In genomic region chr5:64410621-64411020, GRCm38 (mm10) we compare ENCODE assay signal across 10 mouse cellular contexts.
DNase-seq lines count a peak whose midpoint lies in the region; ATAC-seq and TF ChIP-seq lines count a peak whose summit lies in the region.
"Had no signal": no experiment of that assay in that cellular context is flagged by ENCODE, and none has a peak within 500 bp of the region (broad histone marks: within the 10 kb centered on the region; RNA-seq: fewer than 3 reads in every experiment).

No protein-coding gene starts in this region.

- ATAC-seq in liver, embryonic 11.5 days (replicated peaks; ENCODE audit: low FRiP score) = no peak
- peak; percentile 65 for ATAC-seq in megakaryocyte progenitor cell, adult 5-6 weeks (replicated peaks; ENCODE audit: poor library complexity)
- no peak for ATAC-seq in megakaryocyte-erythroid progenitor cell, adult 5-6 weeks (replicated peaks; ENCODE audit: low FRiP score, low TSS enrichment, poor library complexity, severe bottlenecking)
- ATAC-seq: inflammation-experienced regulatory T-cells, adult 6 months had no signal

- H3K9me3 ChIP-seq in liver, embryonic 11.5 days (ENCODE audit: control insufficient read depth, low read length) = no peaks in the 10 kb centered on the region
- H3K9me3 ChIP-seq: embryonic facial prominence, embryonic 12.5 days had no signal

- DNase-seq in liver, adult 2 months (ENCODE audit: extremely low read depth, low read depth, low spot score) = peak; percentile 22
- DNase-seq in liver, embryonic 11.5 days (ENCODE audit: low spot score) = no peak
- peak; percentile 31 for DNase-seq in gastrocnemius, postnatal 10 days
- peak; percentile 48 for DNase-seq in kidney, adult 11 months
- DNase-seq in urinary bladder, postnatal 25 days (ENCODE audit: low spot score) = no peak
- DNase-seq in cerebellum, postnatal 4 days (ENCODE audit: low spot score in 2 of 2) = no peak

- no peak overlapping the region for H3K9ac ChIP-seq in liver, adult 2 months (ENCODE audit: low read depth, low read length)
- H3K9ac ChIP-seq in liver, embryonic 11.5 days (ENCODE audit: low read depth, low read length) = no peak overlapping the region
- H3K9ac ChIP-seq: embryonic facial prominence, embryonic 12.5 days had no signal

- no peak for TF ChIP-seq POLR2A in liver, adult 2 months (IDR thresholded peaks at IDR 0.05; ENCODE audit: extremely low read depth, insufficient read depth, low read length)

- H3K36me3 ChIP-seq in liver, adult 2 months (ENCODE audit: control insufficient read depth, insufficient read depth, low read length) = no peaks in the 10 kb centered on the region; the same call in 1 of the 2 replicates
- H3K36me3 ChIP-seq in liver, embryonic 11.5 days (ENCODE audit: control insufficient read depth, insufficient read depth, low read length) = no peaks in the 10 kb centered on the region
- H3K36me3 ChIP-seq: embryonic facial prominence, embryonic 12.5 days had no signal

- no peak overlapping the region for H3K4me2 ChIP-seq in liver, embryonic 11.5 days
- H3K4me2 ChIP-seq: embryonic facial prominence, embryonic 12.5 days had no signal

- no peaks in the 10 kb centered on the region for H3K27me3 ChIP-seq in liver, adult 2 months (ENCODE audit: control insufficient read depth, insufficient read depth, low read length)
- H3K27me3 ChIP-seq in liver, embryonic 11.5 days (replicated peaks; ENCODE audit: control insufficient read depth, insufficient read depth, low read length) = no peaks in the 10 kb centered on the region
- H3K27me3 ChIP-seq: embryonic facial prominence, embryonic 12.5 days had no signal

- 50% methylated on average over 7 of the region's 7 CpGs for WGBS in liver, adult 2 months
- 56% methylated on average over 7 of the region's 7 CpGs for WGBS in liver, embryonic 11.5 days

- no peak overlapping the region for H3K27ac ChIP-seq in liver, adult 2 months (replicated peaks; ENCODE audit: insufficient read depth, low read depth, low read length)
- no peak overlapping the region for H3K27ac ChIP-seq in liver, embryonic 11.5 days (ENCODE audit: low read depth, low read length)
- H3K27ac ChIP-seq: embryonic facial prominence, embryonic 12.5 days had no signal

- no peak for TF ChIP-seq CTCF in liver, adult 2 months (IDR thresholded peaks at IDR 0.05; ENCODE audit: low read depth, low read length)

- H3K4me1 ChIP-seq in liver, adult 2 months (ENCODE audit: control insufficient read depth, insufficient read depth, low read length) = no peaks in the 10 kb centered on the region
- no peaks in the 10 kb centered on the region; the same call in none of the 2 replicates for H3K4me1 ChIP-seq in liver, embryonic 11.5 days (replicated peaks; ENCODE audit: control insufficient read depth, insufficient read depth, low read length)
- H3K4me1 ChIP-seq: embryonic facial prominence, embryonic 12.5 days had no signal

- H3K4me3 ChIP-seq in liver, adult 2 months (ENCODE audit: insufficient read depth, low read depth, low read length) = no peak overlapping the region
- no peak overlapping the region for H3K4me3 ChIP-seq in liver, embryonic 11.5 days (ENCODE audit: low read depth, low read length)
- H3K4me3 ChIP-seq: embryonic facial prominence, embryonic 12.5 days had no signal

- H3K79me2 ChIP-seq in liver, adult 2 months (ENCODE audit: control insufficient read depth, insufficient read depth, low read length) = no peaks in the 10 kb centered on the region

Comparison
In these comparisons a context has a peak if more than half of its experiments do, and no peak if none do; other contexts are left out.
1. DNase-seq: peak in liver, adult 2 months (single experiment), gastrocnemius, postnatal 10 days (single experiment) and kidney, adult 11 months (single experiment); none in liver, embryonic 11.5 days (single experiment), urinary bladder, postnatal 25 days (single experiment) and cerebellum, postnatal 4 days (0 of 2).